Mouse (Mus musculus): ENCODE data around the gene Sirt4. TPM values are rescaled to one million over a fixed set of nuclear protein-coding genes. Genes with fewer than 3 reads are reported as not detected.

Sirt4 gene
- polyA plus RNA-seq, 1 experiment from 2014 or later = 19.0 TPM

GRCm38 (mm10) chr5:115441205-115441849 is 43.2 kb downstream of the Sirt4 start:
- H3K36me3 ChIP-seq = peaks cover 60% of the 10 kb centered on the region
- peak; percentile 89 for DNase-seq (ENCODE audit: low spot score)
- peaks cover 31% of the 10 kb centered on the region for H3K4me1 ChIP-seq
- H3K9me3 ChIP-seq = no peaks in the 10 kb centered on the region
- H3K4me3 ChIP-seq = no peak overlapping the region
- 46% methylated on average over 14 of the region's 14 CpGs for WGBS
- no peaks in the 10 kb centered on the region for H3K27me3 ChIP-seq (ENCODE audit: insufficient read depth, poor library complexity, severe bottlenecking)
- H3K27ac ChIP-seq = 0 out of 2 replicates have a peak overlapping the region, but pooled peaks have one; percentile 10

- Histone ChIP-seq H3K4me1 (peaks cover 51% of the 10 kb centered on the region), H3K27ac (peak overlapping the region; percentile 18; the same call in 1 of the 2 replicates)
- DNase-seq (ENCODE audit: low spot score) = no peak
These were observed 45.9 kb downstream of the Sirt4 start for GRCm38 (mm10) chr5:115438667-115439066.

GRCm38 (mm10) chr5:115437945-115438315 is 46.6 kb downstream of the Sirt4 start:
- no peaks in the 10 kb centered on the region; the same call in 1 of the 2 replicates for H3K27me3 ChIP-seq (ENCODE audit: insufficient read depth, poor library complexity, severe bottlenecking)
- WGBS = 19% methylated on average over 2 of the region's 2 CpGs
- peaks cover 51% of the 10 kb centered on the region for H3K4me1 ChIP-seq
- peak overlapping the region; percentile 77 for H3K27ac ChIP-seq
- H3K36me3 ChIP-seq = peaks cover 37% of the 10 kb centered on the region
- H3K4me3 ChIP-seq = no peak overlapping the region; the same call in 1 of the 2 replicates
- H3K9me3 ChIP-seq = no peaks in the 10 kb centered on the region
- no peak for DNase-seq (ENCODE audit: low spot score)

More at GRCm38 (mm10) chr5:115438667-115439066, 45.9 kb downstream of the Sirt4 start:
- WGBS = 59% methylated on average over 7 of the region's 7 CpGs
- H3K9me3 ChIP-seq = no peaks in the 10 kb centered on the region
- no peak overlapping the region for H3K4me3 ChIP-seq
- peaks cover 41% of the 10 kb centered on the region for H3K36me3 ChIP-seq
- H3K27me3 ChIP-seq (ENCODE audit: insufficient read depth, poor library complexity, severe bottlenecking) = no peaks in the 10 kb centered on the region; the same call in 1 of the 2 replicates

- no peaks in the 10 kb centered on the region for H3K9me3 ChIP-seq
- peak overlapping the region; percentile 95 for H3K27ac ChIP-seq
- no peak for DNase-seq (ENCODE audit: low spot score)
- H3K36me3 ChIP-seq = peaks cover 37% of the 10 kb centered on the region
- H3K27me3 ChIP-seq (ENCODE audit: insufficient read depth, poor library complexity, severe bottlenecking) = no peaks in the 10 kb centered on the region; the same call in 1 of the 2 replicates
- H3K4me3 ChIP-seq = peak overlapping the region; percentile 69; the same call in 1 of the 2 replicates
- WGBS = 62% methylated on average over 7 of the region's 7 CpGs
- H3K4me1 ChIP-seq = peaks cover 53% of the 10 kb centered on the region
These were observed 47.1 kb downstream of the Sirt4 start for GRCm38 (mm10) chr5:115437242-115437944.

- Histone ChIP-seq H3K4me3 (peak overlapping the region; percentile 69), H3K4me1 (peaks cover 61% of the 10 kb centered on the region), H3K27ac (peak overlapping the region; percentile 95), H3K36me3 (peaks cover 30% of the 10 kb centered on the region), H3K27me3 (ENCODE audit: insufficient read depth, poor library complexity, severe bottlenecking) (no peaks in the 10 kb centered on the region; the same call in 1 of the 2 replicates), H3K9me3 (no peaks in the 10 kb centered on the region)
- WGBS = under 1% methylated on average over 37 of the region's 43 CpGs
- DNase-seq (ENCODE audit: low spot score) = no peak
These were observed 48.0 kb downstream of the Sirt4 start for GRCm38 (mm10) chr5:115436421-115437124.

GRCm38 (mm10) chr5:115435755-115436379 is 48.7 kb downstream of the Sirt4 start:
- H3K4me1 ChIP-seq = peaks cover 64% of the 10 kb centered on the region
- H3K9me3 ChIP-seq = no peaks in the 10 kb centered on the region
- WGBS = 35% methylated on average over 8 of the region's 8 CpGs
- H3K27ac ChIP-seq = peak overlapping the region; percentile 95
- no peak for DNase-seq (ENCODE audit: low spot score)
- no peaks in the 10 kb centered on the region; the same call in 1 of the 2 replicates for H3K27me3 ChIP-seq (ENCODE audit: insufficient read depth, poor library complexity, severe bottlenecking)
- peaks cover 28% of the 10 kb centered on the region for H3K36me3 ChIP-seq
- H3K4me3 ChIP-seq = peak overlapping the region; percentile 69

- H3K4me1 ChIP-seq = peaks cover 70% of the 10 kb centered on the region
- peak overlapping the region; percentile 95 for H3K27ac ChIP-seq
- H3K4me3 ChIP-seq = no peak overlapping the region
- no peaks in the 10 kb centered on the region for H3K9me3 ChIP-seq
- no peak for DNase-seq (ENCODE audit: low spot score)
- peaks cover 3% of the 10 kb centered on the region; the same call in 1 of the 2 replicates for H3K27me3 ChIP-seq (ENCODE audit: insufficient read depth, poor library complexity, severe bottlenecking)
- peaks cover 28% of the 10 kb centered on the region for H3K36me3 ChIP-seq
- 60% methylated on average over 15 of the region's 15 CpGs for WGBS
These were observed 49.4 kb downstream of the Sirt4 start for GRCm38 (mm10) chr5:115434853-115435754.

GRCm38 (mm10) chr5:115434280-115434852 is 50.2 kb downstream of the Sirt4 start:
- WGBS = 69% methylated on average over 11 of the region's 11 CpGs
- DNase-seq (ENCODE audit: low spot score) = no peak
- no peak overlapping the region for H3K27ac ChIP-seq
- peaks cover 10% of the 10 kb centered on the region; the same call in 1 of the 2 replicates for H3K27me3 ChIP-seq (ENCODE audit: insufficient read depth, poor library complexity, severe bottlenecking)
- H3K9me3 ChIP-seq = no peaks in the 10 kb centered on the region
- no peak overlapping the region for H3K4me3 ChIP-seq
- peaks cover 25% of the 10 kb centered on the region for H3K36me3 ChIP-seq
- peaks cover 73% of the 10 kb centered on the region for H3K4me1 ChIP-seq

- H3K27me3 ChIP-seq (ENCODE audit: insufficient read depth, poor library complexity, severe bottlenecking) = peaks cover 21% of the 10 kb centered on the region
- H3K4me1 ChIP-seq = peaks cover 74% of the 10 kb centered on the region
- H3K36me3 ChIP-seq = peaks cover 16% of the 10 kb centered on the region
- WGBS = 82% methylated on average over 8 of the region's 8 CpGs
- DNase-seq (ENCODE audit: low spot score) = no peak
- H3K27ac ChIP-seq = no peak overlapping the region
- no peak overlapping the region for H3K4me3 ChIP-seq
- H3K9me3 ChIP-seq = no peaks in the 10 kb centered on the region
These were observed 51.3 kb downstream of the Sirt4 start for GRCm38 (mm10) chr5:115433191-115433590.

- peaks cover 67% of the 10 kb centered on the region for H3K4me1 ChIP-seq
- no peak overlapping the region for H3K27ac ChIP-seq
- DNase-seq (ENCODE audit: low spot score) = no peak
- no peaks in the 10 kb centered on the region for H3K9me3 ChIP-seq
- no peak overlapping the region for H3K4me3 ChIP-seq
- H3K36me3 ChIP-seq = peaks cover 16% of the 10 kb centered on the region
- peaks cover 29% of the 10 kb centered on the region for H3K27me3 ChIP-seq (ENCODE audit: insufficient read depth, poor library complexity, severe bottlenecking)
- WGBS = 84% methylated on average over 11 of the region's 11 CpGs
These were observed 52.1 kb downstream of the Sirt4 start for GRCm38 (mm10) chr5:115432395-115432794.

GRCm38 (mm10) chr5:115431898-115432259 is 52.6 kb downstream of the Sirt4 start:
- peaks cover 62% of the 10 kb centered on the region for H3K4me1 ChIP-seq

More at GRCm38 (mm10) chr5:115431898-115432259, 52.6 kb downstream of the Sirt4 start:
- peaks cover 16% of the 10 kb centered on the region for H3K36me3 ChIP-seq
- no peaks in the 10 kb centered on the region for H3K9me3 ChIP-seq
- peak overlapping the region; percentile 94 for H3K4me3 ChIP-seq
- H3K27ac ChIP-seq = peak overlapping the region; percentile 59; the same call in 1 of the 2 replicates
- no peak for DNase-seq (ENCODE audit: low spot score)
- 19% methylated on average over 7 of the region's 7 CpGs for WGBS
- H3K27me3 ChIP-seq (ENCODE audit: insufficient read depth, poor library complexity, severe bottlenecking) = peaks cover 35% of the 10 kb centered on the region

Data from heart, embryonic 10.5 days (tissue).